Mouse (Mus musculus) lung, embryonic 15.5 days (tissue): ENCODE results near the gene Vasp. TPM values are rescaled to one million over a fixed set of nuclear protein-coding genes. Genes with fewer than 3 reads are reported as not detected.

ENCODE experiments used
- ATAC-seq: fragments of 200-750 bp; cut with Nextera tagmentation; 2 replicates; pipeline ENCODE4 v1.8.0; 2017; ENCODE audit warnings: moderate number of reproducible peaks, borderline replicate concordance; ENCODE audit not compliant: low FRiP score, low TSS enrichment; ENCODE audit errors: extremely low read depth
- H3K27ac ChIP-seq: fragments of 300-500 bp; sonication (generic); 2 replicates; pipeline ENCODE4 v1.5.1; 2015; ENCODE audit warnings: moderate library complexity, mild to moderate bottlenecking, inconsistent platforms
- H3K27me3 ChIP-seq: fragments of 300-500 bp; sonication (generic); 2 replicates; pipeline ENCODE4 v1.6.1; 2015; ENCODE audit warnings: inconsistent platforms
- H3K36me3 ChIP-seq: fragments of 300-500 bp; sonication (generic); 2 replicates; pipeline ENCODE4 v1.6.1; 2015; ENCODE audit warnings: inconsistent platforms
- H3K4me1 ChIP-seq: fragments of 300-500 bp; sonication (generic); 2 replicates; pipeline ENCODE4 v1.6.1; 2015; ENCODE audit warnings: inconsistent platforms
- H3K4me2 ChIP-seq: fragments of 300-500 bp; sonication (generic); 2 replicates; pipeline ENCODE4 v1.6.1; 2015; ENCODE audit warnings: inconsistent platforms, mild to moderate bottlenecking, moderate library complexity
- H3K4me3 ChIP-seq: fragments of 300-500 bp; sonication (generic); 2 replicates; pipeline ENCODE4 v1.5.1; 2015; ENCODE audit warnings: mild to moderate bottlenecking, inconsistent platforms
- H3K9ac ChIP-seq: fragments of 300-500 bp; sonication (generic); 2 replicates; pipeline ENCODE4 v1.6.1; 2015; ENCODE audit warnings: inconsistent platforms
- H3K9me3 ChIP-seq: fragments of 300-500 bp; sonication (generic); 2 replicates; pipeline ENCODE4 v1.6.1; 2016; ENCODE audit warnings: inconsistent platforms
- WGBS: fragments of 180-500 bp; shearing (Covaris S2); methylation state at CpG from one replicate; pipeline ENCODE4 v1.1.7; 2015; 5-methylcytosine and 5-hydroxymethylcytosine counted together
- polyA plus RNA-seq: library from polyadenylated mRNA; unstranded; fragments of >200 nt; fragmentation: Nextera tagmentation; extraction: Ambion mirVana; gene quantifications from 2 replicates; pipeline ENCODE4 v1.2.1, GENCODE M21; 2015

Vasp gene
- polyA plus RNA-seq, 1 experiment from 2014 or later = 115 TPM

DNA sequence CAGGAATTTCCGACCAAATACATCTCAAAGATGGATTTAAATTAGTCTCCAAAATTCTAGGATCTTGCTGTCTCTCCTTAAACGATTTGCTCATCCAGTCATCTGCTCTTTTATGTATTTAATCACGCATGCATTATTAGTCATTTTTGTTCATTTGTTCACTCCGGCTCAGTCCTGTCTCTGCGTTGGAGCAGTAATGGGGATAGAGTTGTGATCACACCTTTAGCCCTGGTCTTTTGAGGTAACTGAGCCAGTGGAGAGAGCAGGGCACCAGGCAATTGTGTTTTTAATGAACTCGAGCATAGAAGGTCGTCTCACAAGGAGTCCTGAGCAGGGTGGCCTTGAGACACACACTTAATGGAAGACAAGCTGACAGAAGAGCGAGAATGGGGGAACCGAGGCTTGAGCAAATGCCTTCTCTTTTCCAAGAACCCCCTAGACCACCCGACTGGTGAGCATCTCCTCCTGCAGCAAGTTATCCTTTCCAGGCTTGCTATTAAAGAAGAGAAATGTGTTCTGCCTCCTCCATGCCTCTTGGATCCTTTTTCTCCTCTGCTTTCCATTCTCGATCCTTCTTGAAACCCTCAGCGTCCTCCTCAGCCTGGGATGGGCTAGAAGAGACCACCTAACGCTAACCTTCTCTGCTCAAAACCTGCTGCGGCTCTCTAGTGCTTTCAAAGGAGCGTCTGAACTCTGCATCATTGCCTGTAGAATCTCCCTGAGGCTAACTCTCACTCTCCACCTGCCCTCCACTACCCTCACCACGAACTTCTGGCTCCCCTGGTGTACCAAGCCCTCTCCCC is 30.0 kb upstream of the Vasp start:
- WGBS = 6% methylated on average over 16 of the region's 16 CpGs
- Histone ChIP-seq H3K9me3 (no peaks in the 10 kb centered on the region), H3K4me3 (peak overlapping the region; percentile 22), H3K4me1 (peaks cover 28% of the 10 kb centered on the region), H3K27ac (no peak overlapping the region), H3K36me3 (no peaks in the 10 kb centered on the region), H3K27me3 (peaks cover 53% of the 10 kb centered on the region), H3K4me2 (peak overlapping the region; percentile 54), H3K9ac (peak overlapping the region; percentile 23)
- no peak for ATAC-seq

DNA sequence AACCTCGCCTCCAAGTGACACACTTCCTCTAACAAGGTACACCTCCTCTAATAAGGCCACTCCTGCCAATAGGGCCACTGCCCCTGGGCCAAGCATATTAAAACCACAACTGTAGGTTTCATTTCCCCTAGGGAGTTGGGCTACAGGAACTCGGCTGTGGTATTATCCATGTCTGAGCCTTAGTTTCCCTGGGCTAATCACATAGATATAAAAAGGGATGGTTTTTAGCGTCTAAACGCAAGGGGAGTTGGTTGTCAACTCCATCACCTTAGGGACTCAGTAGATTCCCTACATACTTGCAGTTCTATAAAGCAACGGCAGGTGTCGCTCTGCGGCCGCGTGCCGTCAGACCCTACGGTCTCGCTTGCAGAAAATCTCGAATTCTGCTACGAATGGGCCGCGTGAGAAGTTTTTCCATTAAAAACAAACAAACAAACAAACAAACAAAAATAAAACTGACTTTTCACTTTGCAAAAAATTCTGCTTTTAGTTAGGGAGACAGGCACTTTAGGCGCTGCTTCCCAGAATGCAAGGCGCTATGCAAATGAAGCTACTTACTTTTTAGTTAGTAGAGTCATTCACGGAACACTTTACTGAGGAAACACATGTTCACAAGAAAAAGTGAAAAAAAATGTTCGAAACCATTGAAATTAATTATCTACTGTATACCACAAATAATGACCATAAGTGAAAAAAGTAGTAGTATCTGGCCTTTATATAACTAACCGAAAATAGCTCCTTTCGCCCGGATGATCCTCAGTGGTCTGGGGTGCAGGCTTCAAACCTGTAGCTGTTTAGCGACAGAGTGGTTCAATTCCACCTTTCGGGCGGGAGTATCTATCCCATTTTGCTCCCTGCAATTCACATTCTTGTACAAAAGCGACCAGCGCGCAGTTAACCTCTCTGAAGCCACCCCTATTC is 29.1 kb upstream of the Vasp start:
- peak; percentile 82 for ATAC-seq
- H3K9ac ChIP-seq = peak overlapping the region; percentile 16; the same call in 1 of the 2 replicates
- H3K27ac ChIP-seq = no peak overlapping the region
- peaks cover 44% of the 10 kb centered on the region for H3K27me3 ChIP-seq
- WGBS = under 1% methylated on average over 29 of the region's 29 CpGs
- H3K36me3 ChIP-seq = no peaks in the 10 kb centered on the region
- peak overlapping the region; percentile 54 for H3K4me2 ChIP-seq
- H3K4me1 ChIP-seq = peaks cover 28% of the 10 kb centered on the region
- no peaks in the 10 kb centered on the region for H3K9me3 ChIP-seq
- peak overlapping the region; percentile 49 for H3K4me3 ChIP-seq

DNA sequence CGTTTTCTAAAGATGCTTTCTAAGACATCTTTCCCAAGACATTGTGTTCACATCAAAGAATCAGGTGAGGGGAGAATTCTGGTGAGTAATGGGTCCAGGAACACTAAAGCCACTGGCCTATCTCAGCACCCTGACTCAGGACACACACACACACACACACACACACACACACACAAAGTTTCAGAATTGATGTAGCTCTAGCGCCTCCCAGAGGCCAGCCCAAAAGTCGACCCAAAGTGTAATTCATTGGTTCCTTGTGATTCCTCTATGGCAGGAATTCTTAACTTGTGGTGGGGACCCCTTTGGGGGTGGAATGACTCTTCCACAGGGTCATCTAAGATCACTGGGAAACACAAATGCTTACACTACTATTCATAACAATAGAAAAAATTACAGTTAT is 27.6 kb upstream of the Vasp start:
- Histone ChIP-seq H3K4me1 (peaks cover 24% of the 10 kb centered on the region), H3K27me3 (peaks cover 28% of the 10 kb centered on the region), H3K4me2 (no peak overlapping the region), H3K27ac (no peak overlapping the region), H3K4me3 (no peak overlapping the region), H3K9ac (no peak overlapping the region), H3K36me3 (no peaks in the 10 kb centered on the region), H3K9me3 (no peaks in the 10 kb centered on the region)
- WGBS = 12% methylated on average over 3 of the region's 3 CpGs
- no peak for ATAC-seq

DNA sequence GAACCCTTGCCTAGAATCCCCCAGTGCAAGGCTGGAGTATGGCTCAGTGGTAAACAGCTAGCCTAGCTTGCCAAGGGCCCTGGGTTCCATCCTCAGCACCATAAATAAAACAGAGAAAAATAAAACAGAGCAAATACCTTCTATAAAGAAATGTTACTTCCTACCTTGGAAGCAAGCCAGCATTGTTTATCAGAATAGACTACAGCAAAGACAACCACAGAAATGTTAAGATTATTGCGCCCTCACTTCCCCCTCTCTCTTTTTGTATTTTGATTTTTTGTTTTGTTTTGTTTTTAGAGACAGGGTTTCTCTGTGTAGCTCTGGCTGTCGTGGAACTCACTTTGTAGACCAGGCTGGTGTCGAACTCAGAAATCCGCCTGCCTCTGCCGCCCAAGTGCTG is 26.2 kb upstream of the Vasp start:
- H3K4me3 ChIP-seq = no peak overlapping the region
- ATAC-seq = no peak
- H3K27me3 ChIP-seq = peaks cover 14% of the 10 kb centered on the region
- no peaks in the 10 kb centered on the region for H3K36me3 ChIP-seq
- no peak overlapping the region for H3K4me2 ChIP-seq
- H3K9me3 ChIP-seq = no peaks in the 10 kb centered on the region
- H3K9ac ChIP-seq = no peak overlapping the region
- 83% methylated on average over 5 of the region's 5 CpGs for WGBS
- H3K27ac ChIP-seq = no peak overlapping the region
- peaks cover 16% of the 10 kb centered on the region for H3K4me1 ChIP-seq

DNA sequence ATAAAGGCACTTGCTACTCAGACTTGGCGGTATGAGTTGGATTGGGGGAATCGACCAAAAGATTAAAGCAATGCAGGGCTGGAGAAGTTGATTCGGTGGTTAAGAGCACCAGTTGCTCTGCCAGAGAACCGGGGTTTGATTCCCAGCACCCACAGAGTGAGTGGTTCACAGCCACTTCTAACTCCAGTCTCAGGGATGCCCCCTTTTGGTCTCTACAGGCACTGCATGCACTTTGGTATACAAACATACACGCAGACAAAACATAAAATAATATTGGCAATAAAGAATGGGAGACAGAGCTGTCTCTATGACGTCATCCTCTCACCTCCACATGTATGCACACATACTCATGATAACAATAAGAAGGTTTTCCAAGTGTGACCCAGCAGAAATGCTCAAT is 25.4 kb upstream of the Vasp start:
- H3K9me3 ChIP-seq = no peaks in the 10 kb centered on the region
- no peaks in the 10 kb centered on the region for H3K36me3 ChIP-seq
- H3K27me3 ChIP-seq = peaks cover 7% of the 10 kb centered on the region
- H3K9ac ChIP-seq = no peak overlapping the region
- H3K4me1 ChIP-seq = peaks cover 14% of the 10 kb centered on the region
- WGBS = 84% methylated on average over 6 of the region's 6 CpGs
- H3K4me3 ChIP-seq = no peak overlapping the region
- ATAC-seq = no peak
- no peak overlapping the region for H3K4me2 ChIP-seq
- H3K27ac ChIP-seq = no peak overlapping the region

DNA sequence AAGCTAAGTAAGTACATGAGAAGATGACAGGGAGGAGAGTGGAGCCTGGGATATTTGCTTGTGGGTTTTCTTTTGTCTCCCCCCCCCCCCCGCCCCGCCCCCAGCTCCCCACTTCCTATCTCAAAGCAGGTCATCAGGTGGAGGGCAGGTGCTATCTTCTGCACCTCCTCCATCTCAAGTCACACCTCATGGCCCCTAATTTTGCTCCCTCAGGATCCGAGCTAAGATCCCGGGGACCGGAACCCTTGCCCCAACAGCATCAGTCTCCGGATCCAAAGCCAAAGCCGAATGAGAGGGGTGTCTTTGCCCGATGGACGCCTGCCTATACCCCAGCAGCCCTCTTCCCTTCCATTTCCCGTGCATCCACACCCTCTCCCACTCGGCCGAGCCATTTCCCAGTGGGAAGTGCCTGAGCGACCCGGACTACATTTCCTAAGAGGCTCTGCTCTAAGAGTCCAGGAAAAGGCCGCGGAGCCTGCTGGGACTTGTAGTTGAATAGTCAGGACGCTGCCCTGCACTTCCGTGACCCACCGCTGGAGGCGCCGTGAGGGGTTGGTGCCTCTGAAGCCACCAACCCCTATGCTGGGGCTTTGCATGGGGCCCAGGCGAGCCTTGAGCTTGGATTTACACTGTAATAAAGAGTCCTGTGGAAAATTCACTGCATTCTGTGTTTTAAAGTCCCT is 24.0 kb upstream of the Vasp start:
- Histone ChIP-seq H3K27me3 (no peaks in the 10 kb centered on the region), H3K4me2 (peak overlapping the region; percentile 80), H3K4me1 (peaks cover 15% of the 10 kb centered on the region), H3K36me3 (no peaks in the 10 kb centered on the region), H3K9ac (peak overlapping the region; percentile 47), H3K4me3 (peak overlapping the region; percentile 44), H3K27ac (no peak overlapping the region), H3K9me3 (no peaks in the 10 kb centered on the region)
- peak; percentile 81 for ATAC-seq
- 13% methylated on average over 20 of the region's 22 CpGs for WGBS

DNA sequence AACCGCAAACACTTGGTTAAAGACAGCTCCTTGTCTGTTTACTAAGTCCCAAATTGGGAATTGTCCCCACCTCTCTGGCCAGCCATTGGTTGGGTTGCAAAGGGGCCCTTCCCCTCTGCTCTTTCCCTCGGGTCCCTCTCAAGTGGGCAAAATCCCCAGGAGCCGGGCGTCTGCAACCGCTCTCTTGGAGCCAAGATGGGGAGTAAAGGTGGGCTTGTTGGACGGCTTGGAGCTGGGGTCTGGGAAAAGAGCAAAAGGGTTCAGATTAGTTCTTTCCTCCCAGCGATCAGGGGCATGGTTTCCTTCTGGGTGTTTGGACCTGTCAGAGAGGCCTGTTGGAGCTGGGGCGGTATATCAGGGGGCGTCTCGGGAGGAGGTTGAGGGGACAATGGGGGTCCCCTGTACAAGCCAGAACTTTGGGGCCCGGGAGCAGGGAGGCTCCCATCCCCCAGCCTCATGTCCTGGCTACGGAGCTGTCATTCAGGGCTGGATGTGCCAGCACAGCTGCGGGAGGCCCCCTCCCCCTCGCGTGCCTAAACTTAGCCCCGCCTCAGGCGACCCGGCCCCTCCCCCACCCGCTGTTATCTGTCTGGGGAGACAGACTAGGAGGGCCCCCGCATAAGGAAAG is 19.5 kb upstream of the Vasp start:
- peak overlapping the region; percentile 41 for H3K4me3 ChIP-seq
- WGBS = under 1% methylated on average over 20 of the region's 20 CpGs
- peak overlapping the region; percentile 57 for H3K4me2 ChIP-seq
- peak; percentile 52 for ATAC-seq
- 0 out of 2 replicates have a peak overlapping the region, but pooled peaks have one; percentile 8 for H3K9ac ChIP-seq
- H3K27me3 ChIP-seq = no peaks in the 10 kb centered on the region
- peaks cover 19% of the 10 kb centered on the region for H3K4me1 ChIP-seq
- no peaks in the 10 kb centered on the region for H3K9me3 ChIP-seq
- H3K27ac ChIP-seq = 0 out of 2 replicates have a peak overlapping the region, but pooled peaks have one; percentile 5
- no peaks in the 10 kb centered on the region for H3K36me3 ChIP-seq

DNA sequence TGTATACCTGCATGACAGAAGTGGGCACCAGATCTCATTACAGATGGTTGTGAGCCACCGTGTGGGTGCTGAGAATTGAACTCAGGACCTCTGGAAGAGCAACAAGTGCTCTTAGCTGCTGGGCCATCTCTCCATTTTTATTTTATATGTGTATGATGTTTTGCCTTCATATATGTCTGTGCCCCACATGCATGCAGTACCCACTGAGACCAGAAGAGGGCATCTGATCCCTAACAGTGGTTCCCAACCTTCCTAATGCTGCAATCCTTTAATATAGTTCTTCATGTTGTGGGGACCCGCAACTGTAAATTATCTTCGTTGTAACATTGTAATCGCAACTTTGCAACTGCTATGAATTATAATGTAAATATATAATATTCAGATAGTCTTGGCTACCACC is 13.1 kb upstream of the Vasp start:
- WGBS = 21% methylated on average over 4 of the region's 4 CpGs
- H3K4me2 ChIP-seq = no peak overlapping the region
- no peak for ATAC-seq

DNA sequence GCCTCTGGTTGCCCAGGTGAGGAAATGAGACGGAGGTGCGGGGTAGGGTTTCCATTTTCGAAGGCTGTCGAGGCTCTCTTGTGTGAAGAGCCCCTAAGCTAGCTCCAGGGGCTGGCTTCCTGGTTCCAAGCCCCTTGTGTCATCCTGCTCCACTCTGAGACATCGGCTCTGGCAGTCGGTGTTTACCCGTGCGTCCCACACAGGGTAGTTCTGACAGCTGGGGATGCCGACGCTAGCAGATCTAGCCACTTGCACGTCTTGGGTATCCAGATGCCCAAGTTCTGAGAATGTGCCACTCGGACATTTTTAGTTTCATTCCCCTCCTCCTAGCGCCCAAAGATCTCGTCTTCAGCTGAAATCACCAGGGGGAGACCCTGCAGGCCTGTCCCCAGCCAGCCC is 11.8 kb upstream of the Vasp start:
- Histone ChIP-seq H3K36me3 (no peaks in the 10 kb centered on the region), H3K9ac (no peak overlapping the region), H3K9me3 (no peaks in the 10 kb centered on the region), H3K27ac (no peak overlapping the region), H3K4me3 (0 out of 2 replicates have a peak overlapping the region, but pooled peaks have one; percentile 48), H3K4me1 (peaks cover 20% of the 10 kb centered on the region), H3K4me2 (peak overlapping the region; percentile 97), H3K27me3 (peaks cover 61% of the 10 kb centered on the region)
- 28% methylated on average over 14 of the region's 14 CpGs for WGBS
- no peak for ATAC-seq

More for the DNA sequence above, 13.1 kb upstream of the Vasp start:
- Histone ChIP-seq H3K4me1 (peaks cover 14% of the 10 kb centered on the region), H3K4me3 (no peak overlapping the region), H3K27me3 (peaks cover 48% of the 10 kb centered on the region), H3K9me3 (no peaks in the 10 kb centered on the region), H3K36me3 (no peaks in the 10 kb centered on the region), H3K9ac (no peak overlapping the region), H3K27ac (no peak overlapping the region)

DNA sequence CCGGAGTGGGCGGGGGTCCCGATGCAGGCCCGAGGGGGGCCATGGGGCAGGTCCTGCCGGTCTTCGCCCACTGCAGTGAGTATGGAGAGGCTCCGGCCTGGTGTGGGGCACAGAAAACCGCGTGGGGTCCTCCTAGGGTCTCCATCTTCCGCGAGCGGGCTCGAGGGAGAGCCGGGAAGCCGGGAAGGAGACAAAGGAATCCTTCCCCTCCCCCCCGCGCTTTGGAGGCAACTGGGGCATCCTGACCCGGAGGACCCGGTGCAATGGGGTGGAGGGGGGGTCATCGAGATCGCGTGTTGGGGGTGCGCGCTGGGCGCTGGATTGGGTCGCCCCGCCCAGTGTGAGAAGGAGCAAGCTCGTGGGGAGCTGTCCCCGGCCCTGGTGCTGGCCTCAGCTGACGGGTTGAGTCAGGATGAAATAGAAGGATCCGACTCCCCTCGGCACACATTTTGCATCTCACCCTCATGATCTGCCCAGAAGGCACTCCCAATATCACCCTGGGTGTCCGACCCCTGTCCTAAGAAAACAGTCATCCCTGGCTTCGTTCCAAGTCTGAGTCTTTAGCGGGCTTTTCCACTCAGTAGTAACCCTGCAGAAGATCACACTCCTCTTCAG is 11.3 kb upstream of the Vasp start:
- peaks cover 66% of the 10 kb centered on the region for H3K27me3 ChIP-seq
- peak overlapping the region; percentile 29 for H3K9ac ChIP-seq

DNA sequence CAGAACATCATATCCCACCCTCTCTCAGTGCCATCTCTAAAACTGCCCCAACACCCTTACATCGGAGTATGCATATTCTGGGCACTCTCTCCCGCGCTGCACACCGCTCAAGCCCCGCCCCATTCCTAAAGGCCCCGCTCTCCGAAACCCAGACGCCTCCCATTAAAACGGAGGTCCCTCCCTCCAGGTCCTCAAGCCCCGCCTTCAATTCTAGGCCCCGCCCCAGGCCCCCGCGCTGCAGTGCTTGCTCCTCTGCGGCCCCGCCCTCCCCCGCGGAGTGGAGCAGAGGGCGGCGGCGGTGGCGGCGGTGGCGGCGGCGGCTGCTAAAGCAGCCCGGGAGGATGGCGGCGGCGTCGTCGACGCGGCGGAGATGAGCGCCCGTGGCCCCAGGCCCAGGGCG is 10.8 kb upstream of the Vasp start, which contains the start of gene Rtn2:
Gene Rtn2, plus strand, starts transcription at position 240 of the 400 bp plus-strand sequence.
- peak within 1 kb of the TSS; percentile 97 for H3K4me2 ChIP-seq
- H3K4me1 ChIP-seq = peaks cover 20% of the 10 kb centered on the region
- H3K27me3 ChIP-seq = peaks cover 72% of the 10 kb centered on the region
- H3K27ac ChIP-seq = no peak within 1 kb of the TSS
- H3K36me3 ChIP-seq = no peaks in the 10 kb centered on the region
- H3K4me3 ChIP-seq = peak within 1 kb of the TSS; percentile 48
- no peaks in the 10 kb centered on the region for H3K9me3 ChIP-seq
- under 1% methylated on average over 37 of the region's 37 CpGs for WGBS
- peak within 1 kb of the TSS; percentile 29 for H3K9ac ChIP-seq
- ATAC-seq = peak; percentile 77

More for the DNA sequence above, 11.3 kb upstream of the Vasp start:
- Histone ChIP-seq H3K4me3 (peak overlapping the region; percentile 48), H3K9me3 (no peaks in the 10 kb centered on the region), H3K4me2 (peak overlapping the region; percentile 97), H3K4me1 (peaks cover 20% of the 10 kb centered on the region), H3K36me3 (no peaks in the 10 kb centered on the region), H3K27ac (no peak overlapping the region)
- 2% methylated on average over 32 of the region's 35 CpGs for WGBS
- ATAC-seq = peak; percentile 71
